Mouse (Mus musculus): Measurements from ENCODE around the gene Carf. TPM values are rescaled to one million over a fixed set of nuclear protein-coding genes. Genes with fewer than 3 reads are reported as not detected.

The Carf gene
- polyA plus RNA-seq, 1 experiment from 2014 or later, result 9.0 TPM

DNA sequence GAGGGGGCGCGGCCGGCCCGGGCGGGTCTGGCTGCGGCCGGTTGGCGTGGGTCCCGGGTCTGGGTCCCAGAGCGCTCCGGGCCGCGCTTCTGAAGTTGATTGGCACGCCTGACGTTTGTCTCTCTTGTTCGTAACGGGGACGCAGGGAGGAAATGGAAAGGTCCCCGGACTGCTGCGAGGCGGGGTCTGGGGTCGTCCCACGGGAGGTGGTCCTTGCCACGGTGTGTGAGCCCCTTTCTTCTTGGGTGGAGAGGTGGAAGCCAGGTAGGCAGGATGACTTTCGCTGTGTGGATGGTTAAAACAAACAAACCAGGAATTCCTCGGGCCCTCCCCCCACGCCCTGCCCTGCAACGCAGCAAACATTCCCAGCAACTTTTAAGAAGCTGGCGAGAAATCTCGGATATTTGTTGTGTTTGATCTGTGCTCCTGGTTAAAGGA is 82.8 kb downstream of the Carf start:
- Histone ChIP-seq H3K9me3 (no peaks in the 10 kb centered on the region), H3K27me3 (no peaks in the 10 kb centered on the region), H3K9ac (peak overlapping the region; percentile 88), H3K4me1 (peaks cover 12% of the 10 kb centered on the region), H3K4me3 (peak overlapping the region; percentile 86), H3K27ac (peak overlapping the region; percentile 94), H3K4me2 (replicated peaks) (peak overlapping the region; percentile 66), H3K36me3 (no peaks in the 10 kb centered on the region)
- no peak; the same call in 1 of the 2 replicates for ATAC-seq (ENCODE audit: low FRiP score, low read depth)
- 0% methylated on average over 26 of the region's 30 CpGs for WGBS

DNA sequence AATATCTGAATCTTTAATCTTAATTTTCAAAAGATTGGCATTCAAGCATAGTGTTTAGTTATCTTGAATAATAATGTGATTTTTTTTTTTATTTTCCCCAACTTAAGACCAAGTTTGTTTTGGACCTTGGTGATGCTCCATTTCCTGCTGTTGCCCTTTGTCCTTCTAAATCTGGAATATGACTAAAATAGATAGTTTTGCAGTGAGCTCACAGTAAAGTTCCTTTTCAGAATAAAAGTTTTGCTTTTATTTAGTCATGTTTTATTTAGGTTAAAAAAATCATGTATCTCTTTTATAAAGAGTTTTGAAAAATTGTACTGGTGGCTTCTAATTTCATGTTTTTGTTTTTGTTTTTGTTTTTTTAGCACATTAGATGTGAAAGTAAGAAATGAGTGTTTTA is 90.4 kb downstream of the Carf start:
- H3K4me2 ChIP-seq (replicated peaks), result no peak overlapping the region
- H3K9ac ChIP-seq, result no peak overlapping the region
- ATAC-seq (ENCODE audit: low FRiP score, low read depth), result no peak
- no peak overlapping the region for H3K27ac ChIP-seq
- H3K36me3 ChIP-seq, result peaks cover 4% of the 10 kb centered on the region
- H3K9me3 ChIP-seq, result no peaks in the 10 kb centered on the region
- no peaks in the 10 kb centered on the region for H3K27me3 ChIP-seq
- H3K4me1 ChIP-seq, result no peaks in the 10 kb centered on the region
- H3K4me3 ChIP-seq, result no peak overlapping the region

DNA sequence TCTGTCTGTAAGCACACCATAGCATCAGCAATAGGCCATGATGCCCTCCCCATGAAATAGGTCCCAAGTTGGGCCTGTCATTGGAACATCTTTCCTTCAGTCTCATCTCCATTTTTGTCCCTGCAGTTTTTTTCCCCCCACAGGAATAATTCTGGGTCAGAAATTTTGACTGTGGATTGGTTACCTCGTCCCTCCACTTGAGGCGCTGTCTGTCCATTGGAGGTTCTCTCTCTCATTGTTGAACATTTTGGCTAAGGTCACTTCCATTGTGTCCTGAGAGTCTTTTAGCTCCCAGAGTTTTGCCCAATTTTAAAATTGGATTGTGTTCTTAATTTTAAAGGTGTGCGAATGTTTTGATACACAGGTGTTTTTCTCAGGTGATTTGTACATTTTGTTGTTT is 98.8 kb downstream of the Carf start:
- Histone ChIP-seq H3K9me3 (no peaks in the 10 kb centered on the region), H3K27ac (no peak overlapping the region), H3K27me3 (no peaks in the 10 kb centered on the region), H3K36me3 (peaks cover 28% of the 10 kb centered on the region), H3K4me2 (replicated peaks) (no peak overlapping the region), H3K4me3 (no peak overlapping the region), H3K9ac (no peak overlapping the region), H3K4me1 (no peaks in the 10 kb centered on the region)
- 72% methylated on average over 3 of the region's 3 CpGs for WGBS
- ATAC-seq (ENCODE audit: low FRiP score, low read depth), result no peak

DNA sequence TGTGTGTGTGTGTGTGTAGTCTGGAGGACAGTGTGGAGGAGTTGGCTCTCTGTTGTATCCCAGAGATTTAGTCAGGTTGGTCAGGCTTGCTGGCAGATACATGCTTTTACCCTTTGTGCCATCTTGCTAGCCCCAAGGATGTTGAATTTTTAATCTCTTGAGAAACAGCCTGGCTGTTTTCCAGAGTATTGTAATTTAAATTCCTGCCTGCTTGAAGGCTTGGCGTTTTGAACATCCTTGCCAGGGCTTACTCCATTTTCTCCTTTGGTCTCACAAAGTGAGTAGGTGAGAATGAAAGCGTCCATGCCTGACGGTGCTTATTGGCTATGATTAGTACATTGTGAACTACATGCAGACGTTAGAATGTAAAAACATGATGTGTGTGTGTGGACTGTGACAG is 101.0 kb downstream of the Carf start:
- WGBS, result 73% methylated on average over 4 of the region's 4 CpGs
- ATAC-seq (ENCODE audit: low FRiP score, low read depth), result no peak
- H3K27me3 ChIP-seq, result no peaks in the 10 kb centered on the region
- H3K36me3 ChIP-seq, result peaks cover 47% of the 10 kb centered on the region
- H3K4me1 ChIP-seq, result no peaks in the 10 kb centered on the region
- no peak overlapping the region for H3K4me3 ChIP-seq
- H3K9ac ChIP-seq, result no peak overlapping the region
- H3K27ac ChIP-seq, result no peak overlapping the region
- H3K4me2 ChIP-seq (replicated peaks), result no peak overlapping the region
- no peaks in the 10 kb centered on the region for H3K9me3 ChIP-seq

Other genes with a start within 250 kb of the Carf start
- gene Fam117b, start 185.2 kb upstream of the Carf start, polyA plus RNA-seq (2015; fragmentation: Nextera tagmentation; extraction: Ambion mirVana), result 10.3 and 10.8 TPM in 2 replicates
- 1.7 and 2.0 TPM in 2 replicates for gene Ica1l, start 55.1 kb upstream of the Carf start, polyA plus RNA-seq (2015; fragmentation: Nextera tagmentation; extraction: Ambion mirVana)
- 46.0 and 50.4 TPM in 2 replicates for gene Wdr12, start 398 bp downstream of the Carf start, polyA plus RNA-seq (2015; fragmentation: Nextera tagmentation; extraction: Ambion mirVana)
- 8.0 and 9.0 TPM in 2 replicates for gene Nbeal1, start 82.4 kb downstream of the Carf start, polyA plus RNA-seq (2015; fragmentation: Nextera tagmentation; extraction: Ambion mirVana)
- gene Cyp20a1, start 245.1 kb downstream of the Carf start, polyA plus RNA-seq (2015; fragmentation: Nextera tagmentation; extraction: Ambion mirVana), result 19.7 and 21.0 TPM in 2 replicates